ENCODE assay signal across 15 mouse cellular contexts in genomic region chr2:75821971-75822751, GRCm38 (mm10). TPM values are rescaled to one million over a fixed set of nuclear protein-coding genes. Genes with fewer than 3 reads are reported as not detected.
DNase-seq lines count a peak whose midpoint lies in the region; ATAC-seq and TF ChIP-seq lines count a peak whose summit lies in the region.
"Had no signal": no experiment of that assay in that cellular context is flagged by ENCODE, and none has a peak within 500 bp of the region (broad histone marks: within the 10 kb centered on the region; RNA-seq: fewer than 3 reads in every experiment).

No protein-coding gene starts in this region.

- TF ChIP-seq EP300 in heart, adult 2 months (IDR thresholded peaks at IDR 0.05; ENCODE audit: insufficient read depth, low read depth, low read length) = peak; percentile 66; the same call in 1 of the 2 replicates

- peaks cover 2% of the 10 kb centered on the region; the same call in 1 of the 2 replicates for H3K36me3 ChIP-seq in heart, adult 2 months (ENCODE audit: control insufficient read depth, insufficient read depth, low read length)
- no peaks in the 10 kb centered on the region for H3K36me3 ChIP-seq in heart, embryonic 10.5 days
- no peaks in the 10 kb centered on the region for H3K36me3 ChIP-seq in kidney, embryonic 14.5 days (ENCODE audit: control insufficient read depth, insufficient read depth, low read length)
- no peaks in the 10 kb centered on the region for H3K36me3 ChIP-seq in midbrain, embryonic 15.5 days (replicated peaks)
- H3K36me3 ChIP-seq: embryonic facial prominence, embryonic 15.5 days; forebrain, embryonic 12.5 days; midbrain, embryonic 13.5 days had no signal

- no peaks in the 10 kb centered on the region for H3K27me3 ChIP-seq in heart, adult 2 months (ENCODE audit: control insufficient read depth, insufficient read depth, low read length)
- no peaks in the 10 kb centered on the region for H3K27me3 ChIP-seq in heart, embryonic 10.5 days (ENCODE audit: insufficient read depth, poor library complexity, severe bottlenecking)
- H3K27me3 ChIP-seq in kidney, embryonic 14.5 days (ENCODE audit: control insufficient read depth, insufficient read depth, low read length) = no peaks in the 10 kb centered on the region
- H3K27me3 ChIP-seq in midbrain, embryonic 15.5 days (replicated peaks) = no peaks in the 10 kb centered on the region
- H3K27me3 ChIP-seq: embryonic facial prominence, embryonic 15.5 days; forebrain, embryonic 12.5 days; midbrain, embryonic 13.5 days had no signal

- H3K9ac ChIP-seq in heart, adult 2 months (ENCODE audit: low read depth, low read length) = no peak overlapping the region
- no peak overlapping the region for H3K9ac ChIP-seq in kidney, embryonic 14.5 days (ENCODE audit: low read depth, low read length)
- no peak overlapping the region for H3K9ac ChIP-seq in midbrain, embryonic 15.5 days
- H3K9ac ChIP-seq: embryonic facial prominence, embryonic 15.5 days; forebrain, embryonic 12.5 days; lung, embryonic 14.5 days; midbrain, embryonic 13.5 days had no signal

- H3K27ac ChIP-seq in heart, adult 2 months = peak overlapping the region; percentile 75
- H3K27ac ChIP-seq in heart, embryonic 10.5 days = no peak overlapping the region
- H3K27ac ChIP-seq in kidney, embryonic 14.5 days (ENCODE audit: low read depth, low read length) = peak overlapping the region; percentile 24; the same call in 1 of the 2 replicates
- no peak overlapping the region for H3K27ac ChIP-seq in midbrain, embryonic 15.5 days
- H3K27ac ChIP-seq: embryonic facial prominence, embryonic 15.5 days; forebrain, embryonic 12.5 days; midbrain, embryonic 13.5 days had no signal

- no peak overlapping the region for H3K4me2 ChIP-seq in kidney, embryonic 14.5 days (replicated peaks; ENCODE audit: low read depth, low read length)
- no peak overlapping the region for H3K4me2 ChIP-seq in midbrain, embryonic 15.5 days
- H3K4me2 ChIP-seq: embryonic facial prominence, embryonic 15.5 days; forebrain, embryonic 12.5 days; liver, embryonic 11.5 days; lung, embryonic 14.5 days; midbrain, embryonic 13.5 days had no signal

- ATAC-seq in kidney, embryonic 14.5 days (ENCODE audit: low FRiP score, low TSS enrichment) = 0 out of 2 replicates have a peak, but pooled peaks have one; percentile 21
- ATAC-seq in midbrain, embryonic 15.5 days (replicated peaks) = no peak
- ATAC-seq: inflammation-experienced regulatory T-cells, adult 6 months; midbrain, embryonic 13.5 days had no signal

- no peak overlapping the region for H3K4me3 ChIP-seq in heart, adult 2 months
- H3K4me3 ChIP-seq in heart, embryonic 10.5 days = no peak overlapping the region
- no peak overlapping the region for H3K4me3 ChIP-seq in kidney, embryonic 14.5 days (ENCODE audit: low read length)
- no peak overlapping the region for H3K4me3 ChIP-seq in midbrain, embryonic 15.5 days
- H3K4me3 ChIP-seq: embryonic facial prominence, embryonic 15.5 days; forebrain, embryonic 12.5 days; midbrain, embryonic 13.5 days had no signal

- 56% methylated on average over 13 of the region's 13 CpGs for WGBS in heart, adult 2 months
- 84% methylated on average over 13 of the region's 13 CpGs for whole genome bisulfite sequencing in heart, embryonic 10.5 days
- 56% methylated on average over 13 of the region's 13 CpGs for WGBS in kidney, embryonic 14.5 days
- WGBS in midbrain, embryonic 15.5 days = 91% methylated on average over 13 of the region's 13 CpGs

- H3K9me3 ChIP-seq in heart, embryonic 10.5 days = no peaks in the 10 kb centered on the region
- no peaks in the 10 kb centered on the region for H3K9me3 ChIP-seq in kidney, embryonic 14.5 days (ENCODE audit: control insufficient read depth, low read length)
- H3K9me3 ChIP-seq in midbrain, embryonic 15.5 days = no peaks in the 10 kb centered on the region
- H3K9me3 ChIP-seq: embryonic facial prominence, embryonic 15.5 days; forebrain, embryonic 12.5 days; midbrain, embryonic 13.5 days had no signal

- intact Hi-C loops in heart, adult 2 months (cut with DNase I) = no loop called here

- no peak for TF ChIP-seq CTCF in heart, adult 2 months (IDR thresholded peaks at IDR 0.05)

- H3K4me1 ChIP-seq in heart, adult 2 months (ENCODE audit: control insufficient read depth, insufficient read depth, low read length) = peaks cover 1% of the 10 kb centered on the region; the same call in 1 of the 2 replicates
- H3K4me1 ChIP-seq in heart, embryonic 10.5 days = no peaks in the 10 kb centered on the region; the same call in 1 of the 2 replicates
- H3K4me1 ChIP-seq in kidney, embryonic 14.5 days (ENCODE audit: control insufficient read depth, insufficient read depth, low read length) = peaks cover 29% of the 10 kb centered on the region
- H3K4me1 ChIP-seq in midbrain, embryonic 15.5 days = no peaks in the 10 kb centered on the region
- H3K4me1 ChIP-seq: embryonic facial prominence, embryonic 15.5 days; forebrain, embryonic 12.5 days; midbrain, embryonic 13.5 days had no signal

- peak; percentile 20 for DNase-seq in adrenal gland, adult 2 months
- DNase-seq in adrenal gland, postnatal 10 days = no peak
- DNase-seq in heart, adult 2 months = peak in 1 of 2 experiments; percentile 64
- no peak for DNase-seq in heart, embryonic 10.5 days (ENCODE audit: low spot score)
- peak; percentile 56 for DNase-seq in skeletal muscle tissue, adult 2 months (ENCODE audit: low read depth, low spot score)
- DNase-seq in spleen, postnatal 4 days (ENCODE audit: low spot score in 2 of 2) = no peak
- DNase-seq: cerebellum, adult 2 months; lung, embryonic 14.5 days had no signal

- no peak for TF ChIP-seq POLR2A in heart, adult 2 months (IDR thresholded peaks at IDR 0.05; ENCODE audit: insufficient read depth, low read depth, low read length)

- H3K79me2 ChIP-seq in heart, adult 2 months (replicated peaks; ENCODE audit: control insufficient read depth, insufficient read depth, low read length) = no peaks in the 10 kb centered on the region

RNA-seq across cellular contexts. Expression of gene Agps, which starts 9.8 kb away (rescaled TPM):
- total RNA-seq in adrenal gland, adult 2 months (2021) = 10 to 100 TPM; 28.7 to 36.9 TPM
- 1.7 and 1.9 TPM in 2 replicates for polyA plus RNA-seq in adrenal gland, adult 2 months (2012; rRNA removed)
- total RNA-seq in adrenal gland, postnatal 10 days (2021) = 10 to 100 TPM; 32.4 to 42.0 TPM
- 10 to 100 TPM; 30.7 to 30.8 TPM for total RNA-seq in heart, adult 2 months (2021)
- polyA plus RNA-seq in heart, adult 2 months (2012; rRNA removed) = 4.7 and 9.8 TPM in 2 replicates
- 48.6 and 49.5 TPM in 2 replicates for polyA plus RNA-seq in heart, embryonic 10.5 days (2016; fragmentation: Nextera tagmentation; extraction: Ambion mirVana)
- 33.9 and 51.3 TPM in 2 replicates for polyA plus RNA-seq in kidney, embryonic 14.5 days (2014; fragmentation: Nextera tagmentation; extraction: Ambion mirVana)
- polyA plus RNA-seq in midbrain, embryonic 15.5 days (2015; fragmentation: Nextera tagmentation; extraction: Ambion mirVana) = 30.6 and 30.9 TPM in 2 replicates

Comparison
In these comparisons a context has a peak if more than half of its experiments do, and no peak if none do; other contexts are left out.
1. DNase-seq: peak in adrenal gland, adult 2 months (single experiment) and skeletal muscle tissue, adult 2 months (single experiment); none in adrenal gland, postnatal 10 days (single experiment), heart, embryonic 10.5 days (single experiment) and spleen, postnatal 4 days (0 of 2).
2. H3K27ac ChIP-seq: peak in heart, adult 2 months (single experiment) and kidney, embryonic 14.5 days (single experiment); none in heart, embryonic 10.5 days (single experiment) and midbrain, embryonic 15.5 days (single experiment).